Mouse (Mus musculus): ENCODE results near the gene Tbc1d4. TPM values are rescaled to one million over a fixed set of nuclear protein-coding genes. Genes with fewer than 3 reads are reported as not detected.

Tbc1d4 gene
- polyA plus RNA-seq (2012; rRNA removed) = 7.2 and 7.6 TPM in 2 replicates

DNA sequence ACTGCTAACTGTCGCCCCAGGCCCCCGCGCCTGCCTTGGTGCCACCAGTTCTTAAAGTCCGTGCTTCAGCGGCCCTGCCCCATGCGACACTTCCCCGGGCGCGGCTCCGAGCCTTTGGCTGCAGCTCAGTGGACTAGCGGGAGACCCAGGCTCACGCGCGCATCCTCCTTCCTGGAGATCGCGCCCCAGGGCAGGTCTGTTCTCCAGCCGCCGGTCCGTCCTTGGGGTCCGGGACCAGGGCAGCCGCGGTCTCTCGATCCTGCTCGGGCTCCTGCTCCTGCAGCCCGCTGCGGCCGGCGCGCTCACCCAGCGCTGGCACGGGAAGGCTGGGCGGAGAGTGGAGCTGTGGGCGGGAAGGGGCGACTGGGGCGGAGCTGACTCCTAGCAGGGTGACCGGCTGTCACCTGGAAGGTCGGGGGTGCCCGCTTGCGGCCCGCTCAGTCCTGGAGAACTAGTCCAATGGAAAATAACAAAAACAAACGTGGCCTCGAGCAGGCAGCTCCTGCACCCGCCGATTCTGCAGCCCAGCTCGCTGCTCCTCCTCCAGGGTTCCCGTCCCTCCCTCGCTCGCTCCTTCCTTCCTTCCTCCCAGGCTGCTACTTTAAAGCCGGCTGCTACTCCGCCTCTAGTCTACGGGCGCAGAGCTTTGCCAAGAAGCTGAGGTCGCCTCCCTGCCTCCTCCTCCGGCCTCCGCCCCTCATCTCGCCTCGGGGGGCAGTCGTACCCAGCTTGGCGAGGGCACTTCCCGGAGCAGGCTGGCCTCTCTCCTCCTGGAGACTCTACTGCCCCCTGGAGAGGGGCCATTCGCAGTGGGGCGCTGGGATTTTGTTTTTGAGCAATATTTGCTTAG lies at the start of gene Tbc1d4:
Tbc1d4 (minus strand) TSS at position 673 of the 850 bp plus-strand sequence.

DNA sequence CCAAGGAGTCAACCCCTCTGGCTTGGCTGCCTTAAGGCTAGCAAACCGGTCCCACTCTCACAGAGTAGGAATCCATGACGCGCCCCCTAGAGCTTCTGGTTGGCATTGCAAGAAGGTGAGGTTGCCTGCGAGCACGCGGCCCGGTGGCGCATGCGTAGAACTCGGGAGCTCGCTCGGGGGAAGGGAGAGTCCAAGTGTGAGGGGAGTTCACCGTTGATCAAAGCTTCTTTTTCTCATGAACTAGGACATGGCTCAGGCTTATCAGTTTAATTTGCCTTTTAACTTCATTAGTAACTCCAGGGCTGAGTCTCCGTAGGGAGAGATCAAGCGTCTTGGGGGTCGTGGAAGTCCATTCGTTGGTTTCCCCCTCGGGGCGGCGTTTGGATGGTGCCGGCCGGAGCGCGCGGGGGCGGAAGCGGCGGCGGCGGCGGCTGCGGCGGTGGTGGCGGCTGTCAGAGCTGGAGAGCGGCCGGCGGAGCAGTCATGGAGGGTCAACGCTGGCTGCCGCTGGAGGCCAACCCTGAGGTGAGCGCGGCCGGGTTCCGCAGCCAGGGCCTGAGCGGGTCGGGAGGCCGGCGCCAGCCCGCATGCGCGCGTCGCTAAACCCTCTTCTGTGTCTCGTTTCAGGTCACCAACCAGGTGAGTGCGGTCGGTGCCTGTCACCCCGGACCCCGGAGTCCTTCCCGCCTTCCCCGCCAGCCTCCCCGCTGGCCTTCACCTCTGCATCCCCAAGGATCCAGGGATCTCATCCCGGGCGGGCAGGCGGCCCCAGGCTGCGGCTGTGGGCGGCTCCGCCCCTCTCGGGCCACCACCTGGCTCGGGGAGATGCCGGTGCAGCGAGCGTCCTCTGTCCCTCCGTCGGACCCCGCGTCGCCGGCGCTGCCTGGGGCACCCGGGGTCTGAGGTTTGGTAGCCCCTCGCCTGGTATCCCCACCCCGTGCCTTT lies 44.9 kb upstream of the Tbc1d4 start, which contains the start of gene Uchl3:
Uchl3 (plus strand) TSS at position 387 of the 945 bp plus-strand sequence.

DNA sequence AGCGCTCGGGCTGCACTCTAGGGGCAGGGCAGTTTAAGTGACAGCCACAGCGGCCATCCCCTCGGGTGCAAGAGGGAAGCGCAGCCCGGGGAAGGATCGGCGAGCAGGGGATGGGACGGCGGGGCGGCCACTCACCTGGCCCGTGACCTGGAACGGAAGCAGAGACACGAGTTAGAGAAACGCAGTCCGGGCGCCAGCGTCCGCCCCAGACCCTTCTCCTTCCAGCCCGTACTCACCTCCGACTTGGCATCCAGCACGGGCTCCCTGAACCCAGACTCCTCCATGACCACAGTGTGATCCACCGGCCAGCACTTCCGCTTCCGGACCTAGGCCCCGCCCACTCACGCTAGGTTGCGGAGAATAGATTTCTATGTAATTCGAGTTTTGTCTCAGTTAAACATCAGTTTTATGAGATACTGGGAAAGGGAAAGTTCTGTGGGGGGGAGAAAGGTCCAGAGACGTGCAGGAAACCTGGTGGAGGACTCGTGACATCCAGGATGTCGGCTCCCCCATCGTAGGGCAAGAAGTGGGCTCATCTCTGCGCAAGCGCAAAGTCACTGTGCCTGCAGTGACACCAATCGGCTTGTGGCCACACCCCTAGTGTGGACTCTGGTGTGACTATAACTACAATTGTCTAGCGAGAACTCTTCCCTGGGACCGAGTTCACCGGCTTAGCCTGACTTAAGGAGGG lies 31.3 kb upstream of the Tbc1d4 start, which contains the start of gene Commd6:
Commd6 (minus strand) TSS at position 534 of the 691 bp plus-strand sequence.

Other genes with a start within 250 kb of the Tbc1d4 start
- gene Commd6, start 31.5 kb upstream of the Tbc1d4 start, polyA plus RNA-seq (2012; rRNA removed) = 17.6 and 21.1 TPM in 2 replicates
- gene Uchl3, start 44.8 kb upstream of the Tbc1d4 start, polyA plus RNA-seq (2012; rRNA removed) = 11.2 and 20.1 TPM in 2 replicates
- gene Gm9922, start 120.6 kb upstream of the Tbc1d4 start, polyA plus RNA-seq (2012; rRNA removed) = 0.67 and 2.7 TPM in 2 replicates
- gene Lmo7, start 120.8 kb upstream of the Tbc1d4 start, polyA plus RNA-seq (2012; rRNA removed) = 118 and 138 TPM in 2 replicates